Mouse (Mus musculus): ENCODE measurements at regions not wholly inside any gene's neighbourhood (a gene's known extent, or its start where the extent isn't known, plus 50 kb on each side); places are given as distances from the start of the nearest gene placed in this dataset.
"Not testable (repeated sequence)": the region's sequence is repeated elsewhere in the genome, so short reads cannot be mapped to it uniquely, and the experiment has no call there.

GRCm38 (mm10) chr4:21464456-21464855 lies 221.3 kb downstream of the Prdm13 start:
- DNase-seq (ENCODE audit: extremely low read depth, low read depth), result no peak

DNA sequence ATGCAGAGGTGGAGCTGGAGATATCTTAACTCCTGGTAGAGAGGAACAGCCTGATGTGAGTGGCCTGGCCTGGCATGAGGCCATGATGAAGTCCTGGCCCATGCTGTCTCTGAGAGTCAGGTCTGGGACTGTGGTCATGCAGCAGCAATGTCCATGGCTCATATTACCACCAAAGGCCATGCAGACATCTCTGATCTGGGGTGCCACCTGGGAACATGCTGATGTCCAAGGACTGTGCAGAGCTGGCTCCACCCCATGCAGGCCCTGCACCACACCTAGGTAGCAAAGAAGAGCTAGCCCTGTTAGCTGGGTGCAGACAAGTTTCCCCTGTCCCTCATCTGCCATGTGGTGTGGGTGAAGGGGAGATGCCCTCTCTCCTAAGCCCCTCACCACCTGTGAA lies 244.5 kb downstream of the Prdm13 start:
- DNase-seq (ENCODE audit: extremely low read depth, low read depth), result no peak

GRCm38 (mm10) chr4:21436710-21437109 lies 249.1 kb downstream of the Prdm13 start:
- DNase-seq (ENCODE audit: extremely low read depth, low read depth), result no peak

DNA sequence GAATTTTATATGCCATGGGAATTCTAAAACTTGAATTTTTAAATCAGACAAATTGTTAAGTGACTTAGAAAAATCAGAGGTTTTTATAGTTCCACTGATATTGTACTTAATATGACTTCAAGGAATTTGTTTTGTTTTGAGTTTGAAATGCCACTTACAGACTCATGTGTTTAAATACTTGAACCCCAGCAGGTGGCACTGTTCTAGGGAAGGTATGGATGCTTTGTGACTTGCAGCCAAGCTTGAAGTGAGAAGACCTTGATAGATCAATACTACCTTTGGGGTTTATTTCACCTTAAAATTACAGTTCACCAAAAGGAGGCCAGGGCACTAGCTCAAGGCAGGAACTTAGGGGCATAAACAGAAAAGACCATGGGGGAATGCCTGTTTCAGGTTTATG lies 277.9 kb downstream of the Prdm13 start:
- DNase-seq (ENCODE audit: extremely low read depth, low read depth), result no peak

DNA sequence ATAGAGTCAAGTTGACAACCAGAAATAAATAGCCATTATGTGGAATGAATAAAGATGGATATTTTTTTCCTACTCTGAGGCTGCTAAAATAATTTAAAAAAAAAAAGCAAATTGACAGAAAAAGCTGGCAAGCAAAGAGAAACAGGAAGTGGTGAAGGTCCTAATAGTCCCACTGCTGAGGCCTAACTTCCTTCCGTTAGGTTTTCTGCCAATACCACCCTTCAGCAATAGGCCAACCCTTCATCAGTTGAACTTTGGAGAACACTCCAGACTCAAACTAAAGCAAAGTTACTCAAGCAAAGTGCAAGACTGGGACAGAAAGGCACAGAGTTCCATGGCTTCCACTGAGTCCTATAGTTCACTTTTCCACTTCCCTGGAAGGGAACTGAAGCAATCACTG lies 316.4 kb downstream of the Prdm13 start:
- no peak for DNase-seq (ENCODE audit: extremely low read depth, low read depth)

- DNase-seq (ENCODE audit: extremely low read depth, low read depth), result peak; percentile 0
These were observed 317.3 kb downstream of the Prdm13 start for GRCm38 (mm10) chr4:21368234-21369021.

DNA sequence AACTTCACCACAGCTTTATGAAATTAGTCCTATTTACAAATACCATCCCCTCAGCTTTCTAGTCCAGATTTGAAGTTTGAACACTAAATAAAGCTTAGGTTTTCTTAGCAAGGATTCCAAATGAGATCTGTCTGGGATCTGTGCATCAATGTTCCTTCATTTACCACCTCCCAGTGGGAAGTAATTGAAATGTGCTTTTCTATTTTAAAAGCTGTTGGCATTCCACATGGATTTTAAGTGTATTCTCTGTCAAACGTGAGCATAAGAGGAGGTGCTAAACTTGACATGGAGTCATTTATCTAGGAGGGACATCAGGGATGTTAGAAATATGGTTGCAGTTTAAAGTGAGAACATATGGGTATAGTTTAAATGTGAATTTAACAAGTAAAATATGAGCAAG lies 364.0 kb downstream of the Prdm13 start:
- DNase-seq (ENCODE audit: extremely low read depth, low read depth), result no peak

GRCm38 (mm10) chr4:21309239-21309638 lies 376.5 kb downstream of the Prdm13 start:
- DNase-seq (ENCODE audit: extremely low read depth, low read depth), result not testable (repeated sequence)

DNA sequence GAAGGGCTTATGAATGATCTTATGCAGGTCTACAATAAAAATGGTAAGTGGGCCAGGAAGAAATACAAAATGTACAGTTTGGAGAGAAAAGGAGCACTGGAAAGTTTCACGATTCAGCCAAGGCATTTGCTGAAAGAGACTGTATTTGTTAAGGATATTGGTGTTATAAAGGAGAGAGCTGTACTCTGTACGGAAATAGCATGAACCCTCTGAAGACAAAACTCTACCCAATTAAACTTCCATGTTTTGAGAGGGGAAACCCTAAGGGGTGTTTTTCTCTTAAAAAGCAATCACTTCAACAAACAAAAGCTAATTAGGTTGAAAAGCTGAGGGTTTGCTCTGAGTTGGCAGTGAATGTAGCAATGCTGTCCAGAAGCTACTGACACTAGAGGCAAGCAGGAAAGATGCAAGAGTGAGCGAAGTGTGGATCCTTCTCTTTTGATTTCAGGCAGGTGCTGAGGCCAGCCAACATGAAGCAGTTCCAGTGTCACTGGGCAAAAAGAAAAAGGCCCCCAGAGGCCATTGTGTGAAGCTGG lies 378.2 kb downstream of the Prdm13 start:
- no peak for DNase-seq (ENCODE audit: extremely low read depth, low read depth)

DNA sequence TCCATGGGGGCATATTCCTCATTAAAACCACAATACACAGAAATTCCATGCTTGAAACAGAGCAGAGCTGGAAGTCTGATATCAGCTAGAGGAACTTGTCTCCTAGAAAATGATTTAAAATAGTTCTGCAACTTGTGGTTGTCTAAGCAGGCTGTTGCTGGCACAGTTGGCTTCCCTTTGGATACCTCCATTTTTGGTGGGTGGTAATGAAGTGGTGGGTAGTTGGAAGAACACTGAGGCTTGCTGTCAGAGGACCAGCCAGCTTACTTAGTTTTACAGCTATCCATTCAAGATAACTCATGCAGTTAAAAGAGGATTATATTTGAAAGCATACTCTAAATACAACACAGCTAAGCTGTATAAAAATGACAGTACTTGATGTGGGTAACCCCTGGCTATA lies 385.6 kb downstream of the Prdm13 start:
- DNase-seq (ENCODE audit: extremely low read depth, low read depth), result no peak

GRCm38 (mm10) chr4:21267302-21267701 lies 418.5 kb downstream of the Prdm13 start:
- DNase-seq (ENCODE audit: extremely low read depth, low read depth), result no peak

GRCm38 (mm10) chr4:21266886-21267285 lies 418.9 kb downstream of the Prdm13 start:
- DNase-seq (ENCODE audit: extremely low read depth, low read depth), result no peak

- no peak for DNase-seq (ENCODE audit: extremely low read depth, low read depth)
These were observed 435.4 kb downstream of the Prdm13 start for GRCm38 (mm10) chr4:21250396-21250795.

DNA sequence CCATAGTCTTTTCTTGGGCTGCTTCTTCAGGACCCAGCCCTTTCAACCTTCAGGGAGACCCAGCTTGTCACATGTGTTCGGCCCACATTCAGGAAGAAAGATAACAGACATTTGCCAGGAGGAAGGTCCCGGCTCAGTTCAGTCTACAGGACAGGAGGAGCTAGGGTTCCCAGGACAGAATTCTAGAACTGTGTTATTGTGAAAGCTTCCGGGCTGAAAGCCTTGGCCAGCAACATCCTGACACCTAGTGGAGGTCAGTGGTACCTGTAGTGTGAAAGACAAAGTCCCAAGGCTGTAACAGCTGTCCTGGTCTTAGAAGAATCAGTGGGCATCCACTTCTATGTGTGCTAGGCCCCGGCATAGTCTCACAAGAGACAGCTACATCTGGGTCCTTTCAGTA lies 463.1 kb downstream of the Prdm13 start:
- no peak for DNase-seq (ENCODE audit: extremely low read depth, low read depth)

GRCm38 (mm10) chr4:21207617-21208016 lies 478.1 kb downstream of the Prdm13 start:
- no peak for DNase-seq (ENCODE audit: extremely low read depth, low read depth)

DNA sequence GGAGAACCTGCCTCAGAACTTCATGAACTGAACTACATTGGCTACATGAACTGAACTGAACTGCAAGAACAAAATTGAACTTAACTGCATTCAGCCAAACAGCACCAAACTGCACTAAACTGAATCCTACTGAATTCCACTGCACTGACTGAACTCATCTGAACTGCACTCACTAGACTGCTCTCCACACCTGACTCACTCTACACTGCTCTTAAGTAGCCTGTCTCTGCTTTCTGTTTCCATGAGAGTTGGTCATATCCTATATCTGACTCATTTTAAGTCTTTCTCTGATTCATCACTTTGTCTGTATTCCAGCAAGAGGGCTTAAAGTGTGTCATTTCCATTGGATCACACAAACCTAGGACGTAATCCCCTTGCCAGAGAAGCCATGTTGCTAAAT lies 490.1 kb downstream of the Prdm13 start:
- DNase-seq (ENCODE audit: extremely low read depth, low read depth), result no peak

GRCm38 (mm10) chr4:21173789-21174188 lies 512.0 kb downstream of the Prdm13 start:
- no peak for DNase-seq (ENCODE audit: extremely low read depth, low read depth)

- DNase-seq (ENCODE audit: extremely low read depth, low read depth), result no peak
These were observed 512.7 kb downstream of the Prdm13 start for GRCm38 (mm10) chr4:21173019-21173418.

- no peak for DNase-seq (ENCODE audit: extremely low read depth, low read depth)
These were observed 515.0 kb downstream of the Prdm13 start for GRCm38 (mm10) chr4:21170734-21171133.

- DNase-seq (ENCODE audit: extremely low read depth, low read depth), result no peak
These were observed 523.6 kb downstream of the Prdm13 start for GRCm38 (mm10) chr4:21162124-21162523.

DNA sequence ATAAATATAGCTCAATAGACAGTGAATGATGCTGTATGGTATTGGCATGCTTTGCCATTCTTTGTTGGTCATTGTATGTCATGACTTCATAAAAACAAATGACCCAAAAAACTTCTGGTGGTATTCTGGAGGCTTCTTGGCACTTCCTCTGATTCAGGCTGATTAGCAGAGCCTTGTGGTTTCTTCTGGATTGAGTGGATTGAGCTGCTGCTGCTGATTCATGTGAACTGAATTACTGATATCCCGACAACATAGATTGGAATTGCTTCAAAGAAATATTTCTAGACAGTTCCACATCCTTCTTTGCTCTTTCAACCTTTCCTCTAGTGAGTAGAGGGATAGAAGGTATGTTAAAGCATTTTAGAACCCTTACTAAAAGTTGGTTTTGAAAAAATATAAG lies 559.9 kb downstream of the Prdm13 start:
- no peak for DNase-seq (ENCODE audit: extremely low read depth, low read depth)

- DNase-seq (ENCODE audit: extremely low read depth, low read depth), result no peak
These were observed 590.0 kb downstream of the Prdm13 start for GRCm38 (mm10) chr4:21095741-21096140.

DNA sequence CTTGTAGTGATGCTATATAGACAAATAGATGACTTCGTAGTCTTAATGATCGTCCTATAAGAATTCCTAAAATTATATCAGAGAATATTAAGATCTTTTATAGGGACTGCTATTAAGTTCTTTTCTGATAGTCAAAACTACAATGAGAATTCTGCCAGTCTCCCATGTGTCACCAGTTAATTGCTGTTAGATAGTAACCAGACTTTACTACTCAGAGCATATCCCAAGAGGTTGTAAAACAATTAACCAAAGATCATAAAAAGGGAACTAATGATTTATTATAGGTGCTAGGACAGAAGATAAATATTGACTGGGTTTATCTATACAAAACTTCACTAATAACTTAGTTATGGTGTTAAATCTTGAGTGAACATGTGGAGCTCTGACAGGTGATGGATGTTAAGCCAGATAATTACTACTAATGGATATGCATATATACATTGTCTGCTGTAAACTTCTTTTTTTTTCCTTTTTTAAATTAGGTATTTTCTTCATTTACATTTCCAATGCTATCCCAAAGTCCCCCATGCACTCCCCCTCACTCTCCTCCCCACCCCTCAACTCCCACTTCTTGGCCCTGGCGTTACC lies 615.5 kb downstream of the Prdm13 start:
- no peak for DNase-seq (ENCODE audit: extremely low read depth, low read depth)

Data from MEL-GATA-1-ER (cell line).